Mouse (Mus musculus): Measurements from ENCODE around the gene Rnps1. TPM values are rescaled to one million over a fixed set of nuclear protein-coding genes. Genes with fewer than 3 reads are reported as not detected.
"Not testable (repeated sequence)": the region's sequence is repeated elsewhere in the genome, so short reads cannot be mapped to it uniquely, and the experiment has no call there.

Rnps1 gene
- total RNA-seq, 1 experiment, result 138 TPM

GRCm38 (mm10) chr17:24451220-24451619 is 36.9 kb downstream of the Rnps1 start:
- Histone ChIP-seq H3K9ac (ENCODE audit: insufficient read depth, low read depth, low read length, poor library complexity, severe bottlenecking) (no peak overlapping the region), H3K36me3 (ENCODE audit: control insufficient read depth, insufficient read depth, low read length, poor library complexity, severe bottlenecking) (peaks cover 36% of the 10 kb centered on the region; the same call in 1 of the 2 replicates), H3K9me3 (ENCODE audit: control insufficient read depth, insufficient read depth, low read depth, low read length) (no peaks in the 10 kb centered on the region), H3K4me3 (ENCODE audit: insufficient read depth in 1 of 2, low read depth in 1 of 2, low read length in 2 of 2, poor library complexity in 1 of 2, severe bottlenecking in 1 of 2) (no peak overlapping the region), H3K4me1 (ENCODE audit: control insufficient read depth in 2 of 2, insufficient read depth in 2 of 2, low read length in 2 of 2, poor library complexity in 1 of 2) (0 out of 4 replicates have a peak, but pooled peaks cover 0 to 2% of the 10 kb centered on the region in 2 experiments), H3K27ac (ENCODE audit: insufficient read depth, low read depth, low read length, poor library complexity, severe bottlenecking) (no peak overlapping the region)
- DNase-seq (ENCODE audit: low read depth, low spot score), result no peak
- in situ Hi-C loops (cut with MboI; ENCODE audit: low sequenced_read_pairs in 2 of 2, unreplicated experiment in 2 of 2), result no loop called here
- no peak for TF ChIP-seq ZC3H11A (IDR thresholded peaks at IDR 0.05; ENCODE audit: borderline replicate concordance, low read depth, low read length)
- no peak for TF ChIP-seq MAFK (IDR thresholded peaks at IDR 0.05; ENCODE audit: insufficient read depth, low read depth, low read length)
- no peak for TF ChIP-seq CHD2 (IDR thresholded peaks at IDR 0.05; ENCODE audit: low read depth, low read length)
- TF ChIP-seq HCFC1 (IDR thresholded peaks at IDR 0.05; ENCODE audit: borderline replicate concordance, insufficient read depth, low read length), result no peak
- TF ChIP-seq ZNF384 (IDR thresholded peaks at IDR 0.05; ENCODE audit: low read depth, low read length), result no peak

- Histone ChIP-seq H3K4me3 (ENCODE audit: insufficient read depth in 1 of 2, low read depth in 1 of 2, low read length in 2 of 2, poor library complexity in 1 of 2, severe bottlenecking in 1 of 2) (no peak overlapping the region), H3K36me3 (ENCODE audit: control insufficient read depth, insufficient read depth, low read length, poor library complexity, severe bottlenecking) (peaks cover 16% of the 10 kb centered on the region; the same call in 1 of the 2 replicates)
- in situ Hi-C loops (cut with MboI; ENCODE audit: low sequenced_read_pairs in 2 of 2, unreplicated experiment in 2 of 2), result no loop called here
Measured at GRCm38 (mm10) chr17:24453372-24453771, 39.0 kb downstream of the Rnps1 start.

GRCm38 (mm10) chr17:24454218-24454755 is 39.9 kb downstream of the Rnps1 start:
- H3K36me3 ChIP-seq (ENCODE audit: control insufficient read depth, insufficient read depth, low read length, poor library complexity, severe bottlenecking), result peaks cover 7% of the 10 kb centered on the region; the same call in 1 of the 2 replicates
- peak overlapping the region; percentile 91; the same call in 1 of the 2 replicates for H3K9ac ChIP-seq (ENCODE audit: insufficient read depth, low read depth, low read length, poor library complexity, severe bottlenecking)
- no peak for TF ChIP-seq HCFC1 (IDR thresholded peaks at IDR 0.05; ENCODE audit: borderline replicate concordance, insufficient read depth, low read length)
- no peak for TF ChIP-seq ZC3H11A (IDR thresholded peaks at IDR 0.05; ENCODE audit: borderline replicate concordance, low read depth, low read length)
- no peak for TF ChIP-seq ZNF384 (IDR thresholded peaks at IDR 0.05; ENCODE audit: low read depth, low read length)
- TF ChIP-seq MAFK (IDR thresholded peaks at IDR 0.05; ENCODE audit: insufficient read depth, low read depth, low read length), result no peak
- TF ChIP-seq CHD2 (IDR thresholded peaks at IDR 0.05; ENCODE audit: low read depth, low read length), result no peak
- no peaks in the 10 kb centered on the region for H3K9me3 ChIP-seq (ENCODE audit: control insufficient read depth, insufficient read depth, low read depth, low read length)
- in situ Hi-C loops (cut with MboI; ENCODE audit: low sequenced_read_pairs in 2 of 2, unreplicated experiment in 2 of 2), result no loop called here
- H3K4me1 ChIP-seq (ENCODE audit: control insufficient read depth in 2 of 2, insufficient read depth in 2 of 2, low read length in 2 of 2, poor library complexity in 1 of 2), result 0 out of 4 replicates have a peak, but pooled peaks cover 0 to 2% of the 10 kb centered on the region in 2 experiments
- no peak overlapping the region for H3K27ac ChIP-seq (ENCODE audit: insufficient read depth, low read depth, low read length, poor library complexity, severe bottlenecking)
- DNase-seq (ENCODE audit: low read depth, low spot score), result no peak
- peak overlapping the region; percentile 85 for H3K4me3 ChIP-seq (ENCODE audit: insufficient read depth in 1 of 2, low read depth in 1 of 2, low read length in 2 of 2, poor library complexity in 1 of 2, severe bottlenecking in 1 of 2)

More at GRCm38 (mm10) chr17:24453372-24453771, 39.0 kb downstream of the Rnps1 start:
- no peak for DNase-seq (ENCODE audit: low read depth, low spot score)
- Histone ChIP-seq H3K4me1 (ENCODE audit: control insufficient read depth in 2 of 2, insufficient read depth in 2 of 2, low read length in 2 of 2, poor library complexity in 1 of 2) (0 out of 4 replicates have a peak, but pooled peaks cover 0 to 2% of the 10 kb centered on the region in 2 experiments), H3K9me3 (ENCODE audit: control insufficient read depth, insufficient read depth, low read depth, low read length) (no peaks in the 10 kb centered on the region), H3K27ac (ENCODE audit: insufficient read depth, low read depth, low read length, poor library complexity, severe bottlenecking) (no peak overlapping the region), H3K9ac (ENCODE audit: insufficient read depth, low read depth, low read length, poor library complexity, severe bottlenecking) (no peak overlapping the region)
- TF ChIP-seq HCFC1 (IDR thresholded peaks at IDR 0.05; ENCODE audit: borderline replicate concordance, insufficient read depth, low read length) (no peak), CHD2 (IDR thresholded peaks at IDR 0.05; ENCODE audit: low read depth, low read length) (0 out of 2 replicates have a peak, but pooled peaks have one; percentile 60)

GRCm38 (mm10) chr17:24454756-24455522 is 40.6 kb downstream of the Rnps1 start:
- H3K9me3 ChIP-seq (ENCODE audit: control insufficient read depth, insufficient read depth, low read depth, low read length), result no peaks in the 10 kb centered on the region
- peak overlapping the region; percentile 61 for H3K27ac ChIP-seq (ENCODE audit: insufficient read depth, low read depth, low read length, poor library complexity, severe bottlenecking)
- no peak for TF ChIP-seq CHD2 (IDR thresholded peaks at IDR 0.05; ENCODE audit: low read depth, low read length)
- TF ChIP-seq HCFC1 (IDR thresholded peaks at IDR 0.05; ENCODE audit: borderline replicate concordance, insufficient read depth, low read length), result peak; percentile 1; the same call in 1 of the 2 replicates
- no peak for TF ChIP-seq ZNF384 (IDR thresholded peaks at IDR 0.05; ENCODE audit: low read depth, low read length)
- TF ChIP-seq ZC3H11A (IDR thresholded peaks at IDR 0.05; ENCODE audit: borderline replicate concordance, low read depth, low read length), result no peak
- no peak for TF ChIP-seq MAFK (IDR thresholded peaks at IDR 0.05; ENCODE audit: insufficient read depth, low read depth, low read length)
- peak overlapping the region; percentile 85 for H3K4me3 ChIP-seq (ENCODE audit: insufficient read depth in 1 of 2, low read depth in 1 of 2, low read length in 2 of 2, poor library complexity in 1 of 2, severe bottlenecking in 1 of 2)
- DNase-seq (ENCODE audit: low read depth, low spot score), result peak; percentile 99
- H3K9ac ChIP-seq (ENCODE audit: insufficient read depth, low read depth, low read length, poor library complexity, severe bottlenecking), result peak overlapping the region; percentile 91
- H3K4me1 ChIP-seq (ENCODE audit: control insufficient read depth in 2 of 2, insufficient read depth in 2 of 2, low read length in 2 of 2, poor library complexity in 1 of 2), result 0 out of 4 replicates have a peak, but pooled peaks cover 0 to 2% of the 10 kb centered on the region in 2 experiments
- in situ Hi-C loops (cut with MboI; ENCODE audit: low sequenced_read_pairs in 2 of 2, unreplicated experiment in 2 of 2), result no loop called here
- peaks cover 2% of the 10 kb centered on the region; the same call in 1 of the 2 replicates for H3K36me3 ChIP-seq (ENCODE audit: control insufficient read depth, insufficient read depth, low read length, poor library complexity, severe bottlenecking)

- Histone ChIP-seq H3K9ac (ENCODE audit: insufficient read depth, low read depth, low read length, poor library complexity, severe bottlenecking) (peak overlapping the region; percentile 25; the same call in 1 of the 2 replicates), H3K4me3 (ENCODE audit: insufficient read depth in 1 of 2, low read depth in 1 of 2, low read length in 2 of 2, poor library complexity in 1 of 2, severe bottlenecking in 1 of 2) (peak overlapping the region; percentile 3 to 12; a peak in 2 of 4 replicates)
- H3K27ac ChIP-seq (ENCODE audit: insufficient read depth, low read depth, low read length, poor library complexity, severe bottlenecking); H3K9me3 ChIP-seq (ENCODE audit: control insufficient read depth, insufficient read depth, low read depth, low read length); H3K36me3 ChIP-seq (ENCODE audit: control insufficient read depth, insufficient read depth, low read length, poor library complexity, severe bottlenecking); in situ Hi-C loops (cut with MboI; ENCODE audit: low sequenced_read_pairs in 2 of 2, unreplicated experiment in 2 of 2); H3K4me1 ChIP-seq (ENCODE audit: control insufficient read depth in 2 of 2, insufficient read depth in 2 of 2, low read length in 2 of 2, poor library complexity in 1 of 2); DNase-seq (ENCODE audit: low read depth, low spot score): not testable (repeated sequence)
Measured at GRCm38 (mm10) chr17:24455523-24456206, 41.3 kb downstream of the Rnps1 start.
